ENCODE assay signal across 7 mouse cellular contexts in genomic region chr10:91181461-91182288, GRCm38 (mm10). TPM values are rescaled to one million over a fixed set of nuclear protein-coding genes. Genes with fewer than 3 reads are reported as not detected.
DNase-seq lines count a peak whose midpoint lies in the region; ATAC-seq lines count a peak whose summit lies in the region.

No protein-coding gene starts in this region.

- H3K27ac ChIP-seq in intestine, embryonic 16.5 days (ENCODE audit: low read length), result peak overlapping the region; percentile 99
- peak overlapping the region; percentile 93 for H3K27ac ChIP-seq in midbrain, embryonic 11.5 days (ENCODE audit: low read depth, low read length)

- peak overlapping the region; percentile 65 for H3K4me2 ChIP-seq in intestine, embryonic 16.5 days (ENCODE audit: low read depth, low read length)
- H3K4me2 ChIP-seq in midbrain, embryonic 11.5 days, result peak overlapping the region; percentile 51

- peak; percentile 87 for ATAC-seq in intestine, embryonic 16.5 days
- peak; percentile 93 for ATAC-seq in midbrain, embryonic 11.5 days (ENCODE audit: low FRiP score)

- intact Hi-C loops in left cerebral cortex, postnatal 36 days (cut with DNase I), result no loop called here

- peak overlapping the region; percentile 57 for H3K4me3 ChIP-seq in intestine, embryonic 16.5 days (ENCODE audit: low read length)
- peak overlapping the region; percentile 41 for H3K4me3 ChIP-seq in midbrain, embryonic 11.5 days (ENCODE audit: low read depth, low read length)

- no peaks in the 10 kb centered on the region for H3K9me3 ChIP-seq in intestine, embryonic 16.5 days (ENCODE audit: control insufficient read depth, low read length)
- no peaks in the 10 kb centered on the region for H3K9me3 ChIP-seq in midbrain, embryonic 11.5 days (ENCODE audit: control insufficient read depth, low read length)

- WGBS in intestine, embryonic 16.5 days, result under 1% methylated on average over 66 of the region's 69 CpGs
- under 1% methylated on average over 69 of the region's 69 CpGs for WGBS in midbrain, embryonic 11.5 days

- H3K36me3 ChIP-seq in intestine, embryonic 16.5 days (ENCODE audit: control insufficient read depth, insufficient read depth, low read length), result no peaks in the 10 kb centered on the region
- no peaks in the 10 kb centered on the region for H3K36me3 ChIP-seq in midbrain, embryonic 11.5 days (ENCODE audit: control insufficient read depth, insufficient read depth, low read length)

- peak; percentile 99 for DNase-seq in adrenal gland, adult 2 months
- peak; percentile 98 for DNase-seq in embryo, embryonic 11.5 days (ENCODE audit: low read depth, low spot score)
- DNase-seq in gastrocnemius, postnatal 4 days (ENCODE audit: low spot score in 2 of 2), result peak; percentile 100
- DNase-seq in left cerebral cortex, postnatal 36 days (ENCODE audit: low spot score in 2 of 2), result peak; percentile 98
- peak; percentile 100 for DNase-seq in midbrain, embryonic 11.5 days (ENCODE audit: low spot score, missing footprints)
- DNase-seq in skeletal muscle tissue, adult 2 months (ENCODE audit: low read depth, low spot score), result peak; percentile 99

- peaks cover 12% of the 10 kb centered on the region for H3K4me1 ChIP-seq in intestine, embryonic 16.5 days (ENCODE audit: control insufficient read depth, insufficient read depth, low read length)
- H3K4me1 ChIP-seq in midbrain, embryonic 11.5 days (ENCODE audit: control insufficient read depth, insufficient read depth, low read length), result peaks cover 12% of the 10 kb centered on the region

- H3K9ac ChIP-seq in intestine, embryonic 16.5 days (ENCODE audit: low read depth, low read length), result peak overlapping the region; percentile 78
- peak overlapping the region; percentile 67 for H3K9ac ChIP-seq in midbrain, embryonic 11.5 days (ENCODE audit: low read length)

- H3K27me3 ChIP-seq in intestine, embryonic 16.5 days (replicated peaks; ENCODE audit: control insufficient read depth, insufficient read depth, low read length), result no peaks in the 10 kb centered on the region
- no peaks in the 10 kb centered on the region for H3K27me3 ChIP-seq in midbrain, embryonic 11.5 days (ENCODE audit: control insufficient read depth, insufficient read depth, low read length)

RNA-seq across cellular contexts. Expression of gene Tmpo, which starts 0.6 kb away (rescaled TPM):
- 10 to 100 TPM; 68.0 to 90.6 TPM for total RNA-seq in adrenal gland, adult 2 months (2021)
- 41.1 and 41.4 TPM in 2 replicates for polyA plus RNA-seq in adrenal gland, adult 2 months (2012; rRNA removed)
- 100 to 1,000 TPM; 170 to 177 TPM for total RNA-seq in gastrocnemius, postnatal 4 days (2021)
- 110 and 111 TPM in 2 replicates for polyA plus RNA-seq in intestine, embryonic 16.5 days (2015; fragmentation: Nextera tagmentation; extraction: Ambion mirVana)
- total RNA-seq in left cerebral cortex, postnatal 36 days (2021), result 10 to 100 TPM; 34.6 to 41.3 TPM
- 339 and 388 TPM in 2 replicates for polyA plus RNA-seq in midbrain, embryonic 11.5 days (2014; fragmentation: Nextera tagmentation; extraction: Ambion mirVana)

RNA-seq across cellular contexts. Expression of gene Slc25a3, which starts 57.8 kb away (rescaled TPM):
- 1,000 to 10,000 TPM; 1,193 to 1,310 TPM for total RNA-seq in adrenal gland, adult 2 months (2021)
- polyA plus RNA-seq in adrenal gland, adult 2 months (2012; rRNA removed), result 1,760 and 3,093 TPM in 2 replicates
- 100 to 1,000 TPM; 743 to 774 TPM for total RNA-seq in gastrocnemius, postnatal 4 days (2021)
- 743 and 812 TPM in 2 replicates for polyA plus RNA-seq in intestine, embryonic 16.5 days (2015; fragmentation: Nextera tagmentation; extraction: Ambion mirVana)
- 100 to 1,000 TPM; 513 to 539 TPM for total RNA-seq in left cerebral cortex, postnatal 36 days (2021)
- 391 and 404 TPM in 2 replicates for polyA plus RNA-seq in midbrain, embryonic 11.5 days (2014; fragmentation: Nextera tagmentation; extraction: Ambion mirVana)

Comparison
In these comparisons a context has a peak if more than half of its experiments do, and no peak if none do; other contexts are left out.
1. Peak in every context shown above with its lines: DNase-seq, ATAC-seq, H3K4me3 ChIP-seq and H3K27ac ChIP-seq.